Mouse (Mus musculus) left cerebral cortex, postnatal 25 days (tissue): ENCODE data around the gene Tpgs1. TPM values are rescaled to one million over a fixed set of nuclear protein-coding genes. Genes with fewer than 3 reads are reported as not detected.

ENCODE experiments used
- DNase-seq, 2 experiments: peaks; one replicate each; pipeline ENCODE4 v3.0.0; 2022; ENCODE audit warnings: low spot score in 2 of 2, mixed read lengths in 1 of 2
- intact Hi-C: fragments of 180-260 bp; cut with DNase I; formaldehyde crosslinking; loops from one replicate; pipeline ENCODE4 v1.15.1; 2025
- total RNA-seq, 2 experiments: library from RNA; stranded (reverse); gene quantifications; 2 replicates each; pipeline ENCODE4 v1.2.3; 2021

Gene Tpgs1
- total RNA-seq, 2 experiments from 2014 or later: 82.0 to 82.8 TPM

DNA sequence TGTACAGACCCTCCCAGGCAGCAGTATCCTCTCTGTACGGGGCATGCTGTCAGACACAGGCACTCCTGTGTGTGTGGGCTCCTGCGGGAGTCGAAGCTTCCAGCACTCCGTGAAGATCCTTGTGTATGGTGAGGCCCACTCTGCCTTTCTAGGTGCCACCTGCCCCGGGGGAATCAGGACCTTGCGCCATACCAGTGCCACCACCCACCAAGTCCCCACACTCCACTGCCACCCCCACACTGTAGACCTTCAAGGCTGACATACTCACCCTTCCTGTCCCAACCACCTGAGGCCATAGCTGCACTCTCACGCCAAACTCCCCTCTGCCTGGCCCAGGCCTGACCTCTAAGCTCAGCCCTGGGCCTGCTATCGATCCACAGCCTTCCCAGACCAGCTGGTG, 4.1 kb upstream of the Tpgs1 start:
- intact Hi-C loops: no loop called here
- DNase-seq: no peak

GRCm38 (mm10) chr10:79666493-79666892, 2.7 kb upstream of the Tpgs1 start:
- intact Hi-C loops: no loop called here
- no peak for DNase-seq

DNA sequence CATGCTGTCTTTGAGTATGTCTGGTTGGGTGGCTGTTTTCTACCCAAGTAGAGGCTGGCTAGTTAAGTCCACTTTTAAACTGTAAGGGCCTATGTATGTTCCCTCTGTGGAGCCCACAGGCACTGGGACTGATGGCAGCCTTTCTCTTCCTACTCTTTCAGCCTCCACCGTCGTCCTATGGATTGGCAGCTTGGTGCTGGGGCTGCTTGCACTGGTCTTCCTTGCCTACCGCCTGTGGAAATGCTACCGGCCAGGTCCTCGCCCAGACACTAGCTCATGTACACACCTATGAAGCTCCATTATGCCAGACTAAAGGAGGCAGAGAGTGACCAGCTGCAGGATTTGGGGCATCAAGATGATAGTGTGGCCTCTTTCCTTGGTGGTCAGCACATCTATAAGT, 1.1 kb upstream of the Tpgs1 start:
- intact Hi-C loops: no loop called here
- DNase-seq: no peak

DNA sequence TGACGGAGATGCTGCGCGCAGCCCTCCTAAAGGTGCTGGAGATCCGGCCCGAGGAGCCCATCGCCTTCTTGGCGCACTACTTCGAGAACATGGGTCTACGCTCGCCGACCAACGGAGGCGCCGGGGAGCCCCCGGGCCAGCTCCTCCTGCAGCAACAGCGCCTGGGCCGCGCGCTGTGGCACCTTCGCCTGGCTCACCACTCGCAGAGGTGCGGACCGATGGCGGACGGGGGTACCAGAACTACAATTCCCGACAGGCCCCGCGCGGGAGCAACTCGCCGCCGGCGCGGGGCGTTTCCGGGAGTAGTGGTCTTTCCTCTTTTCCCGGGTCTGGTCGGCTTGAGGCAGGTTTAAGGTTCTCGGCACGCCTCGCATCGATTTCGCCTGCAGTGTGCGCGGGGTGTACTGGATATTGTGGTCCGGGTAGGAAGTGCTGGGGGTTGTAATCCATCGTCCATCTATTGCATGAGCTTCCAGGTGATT, 448 bp downstream of the Tpgs1 start:
- DNase-seq: peak; percentile 82 to 84
- intact Hi-C loops: loop anchor here (1.0 kb wide), 2 partner anchors 12 to 72 kb away; no protein-coding TSS in a partner anchor

- intact Hi-C loops: no loop called here
- no peak for DNase-seq
Measured at GRCm38 (mm10) chr10:79670071-79670888, 1.1 kb downstream of the Tpgs1 start.

- no peak for DNase-seq
- intact Hi-C loops: no loop called here
Measured at GRCm38 (mm10) chr10:79671396-79672087, 2.4 kb downstream of the Tpgs1 start.

DNA sequence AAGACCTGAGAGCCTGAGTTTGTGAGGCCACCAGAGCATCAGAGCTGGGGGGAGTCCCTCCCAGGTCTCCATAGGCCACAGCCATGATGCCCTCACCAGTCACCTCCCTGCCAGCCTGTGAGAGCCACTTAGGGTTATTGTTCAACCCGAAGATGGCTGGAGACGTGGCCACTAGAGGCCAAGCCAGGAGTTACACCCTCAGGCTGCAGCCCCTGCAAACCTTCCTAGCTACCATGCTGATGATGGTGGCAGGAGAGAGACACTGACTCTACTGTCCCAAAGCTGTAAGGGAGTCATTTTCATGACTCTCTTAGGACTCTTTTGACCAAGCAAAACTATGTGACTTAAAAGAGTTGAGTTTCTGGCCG, 2.9 kb downstream of the Tpgs1 start:
- DNase-seq: no peak
- intact Hi-C loops: no loop called here

- no peak for DNase-seq
- intact Hi-C loops: no loop called here
Measured at GRCm38 (mm10) chr10:79673054-79673453, 3.9 kb downstream of the Tpgs1 start.

GRCm38 (mm10) chr10:79675346-79676035, 6.3 kb downstream of the Tpgs1 start:
- intact Hi-C loops: no loop called here
- DNase-seq: no peak

DNA sequence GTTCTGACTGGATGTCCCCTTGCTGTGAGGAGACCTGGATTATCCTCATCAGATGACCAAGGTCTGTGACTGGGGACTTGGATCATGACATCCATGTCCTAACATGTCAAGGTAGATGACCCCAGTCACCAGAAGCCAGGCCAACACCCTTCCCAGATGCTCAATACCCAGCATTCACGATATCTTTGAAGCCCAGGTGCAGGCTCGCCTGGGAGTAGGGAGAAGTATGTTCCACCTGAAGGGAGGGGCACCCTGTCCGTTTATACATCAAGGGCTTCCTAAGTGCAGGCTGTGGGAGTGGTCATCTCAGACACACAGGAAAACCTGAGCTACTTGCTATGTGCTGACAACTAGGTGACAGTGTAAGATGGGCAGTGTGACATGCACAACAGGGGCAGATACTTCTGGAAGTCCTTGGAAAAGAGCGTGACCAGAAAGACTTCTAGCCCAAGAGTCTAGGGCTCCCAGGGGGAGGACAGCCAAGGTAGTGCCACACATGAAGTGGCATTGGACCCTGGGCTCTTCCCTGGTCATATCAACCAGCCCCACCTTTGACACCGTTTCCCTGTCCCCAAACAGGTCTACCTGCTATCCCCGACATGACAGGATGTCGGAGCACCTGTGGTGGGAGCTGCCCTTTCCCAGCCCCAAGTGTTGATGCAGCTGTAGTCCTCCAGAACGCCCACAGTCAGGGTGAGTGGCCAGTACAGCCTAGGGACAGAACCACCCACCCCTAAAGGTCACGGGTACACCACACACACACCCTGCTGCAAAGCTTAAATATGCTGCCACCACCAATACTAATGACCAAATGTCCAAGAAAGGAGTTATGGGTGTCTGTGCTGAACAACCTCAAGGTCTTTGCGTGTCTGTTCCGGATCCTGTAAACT, 11.7 kb downstream of the Tpgs1 start:
- intact Hi-C loops: loop anchor here (1.0 to 10.0 kb wide), 2 partner anchors 12 to 1874 kb away; partner anchors contain the start of genes Aes and Tpgs1

DNA sequence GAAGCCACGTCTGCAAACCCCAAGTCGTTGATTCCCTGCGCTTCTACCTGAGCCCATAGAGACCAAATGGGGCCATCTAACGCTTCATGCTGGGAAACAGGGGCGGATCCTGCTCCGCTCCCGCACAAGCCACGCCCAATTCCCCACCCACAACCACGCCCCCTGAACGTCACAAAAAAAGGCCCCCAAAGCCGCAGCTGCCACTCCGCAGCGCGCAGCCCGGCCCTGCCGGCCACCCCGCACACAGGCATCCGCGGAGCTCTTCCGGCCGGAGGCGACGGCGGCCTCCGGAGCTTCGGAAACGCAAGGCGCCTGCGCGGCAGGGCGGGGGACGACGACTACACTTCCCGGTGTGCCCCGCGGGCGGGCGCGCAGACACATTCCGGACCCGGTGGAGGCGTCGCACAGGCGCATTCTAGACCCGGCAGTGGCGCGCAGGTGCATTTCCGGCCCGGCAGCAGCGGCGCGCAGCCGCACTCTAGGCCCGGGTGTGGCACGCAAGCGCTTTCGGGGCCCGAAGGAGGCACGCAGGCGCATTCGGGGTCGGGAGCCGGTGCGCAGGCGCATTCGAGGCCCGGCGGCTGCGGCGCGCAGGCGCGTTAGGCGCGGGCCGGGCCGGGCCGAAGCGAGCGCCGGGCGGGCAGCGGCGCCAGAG, 12.5 kb downstream of the Tpgs1 start, which contains the start of gene Cdc34:
TSS of gene Cdc34 (plus strand) at position 605 of the 655 bp plus-strand sequence.
- peak; percentile 100 for DNase-seq
- intact Hi-C loops: loop anchor here (1.0 to 10.0 kb wide), 2 partner anchors 12 to 1873 kb away; partner anchors contain the start of genes Aes and Tpgs1

More for the DNA sequence above, 11.7 kb downstream of the Tpgs1 start:
- no peak for DNase-seq

DNA sequence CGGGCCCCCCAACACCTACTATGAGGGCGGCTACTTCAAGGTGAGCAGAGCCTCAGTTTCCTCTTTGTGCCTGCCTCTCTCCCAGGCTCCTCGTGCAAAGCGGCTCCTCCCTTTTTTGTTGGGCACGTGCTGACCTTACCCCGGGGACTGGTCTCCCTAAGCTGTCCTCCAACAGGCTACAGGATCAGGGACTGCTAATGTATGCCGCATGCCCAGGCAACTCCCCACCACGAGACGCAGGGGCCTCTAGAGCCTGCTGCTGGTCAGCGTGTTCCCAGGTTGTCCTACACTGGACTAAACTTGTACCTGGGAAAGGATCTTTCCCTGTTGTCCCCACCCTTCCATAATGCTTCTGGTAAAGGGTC, 13.4 kb downstream of the Tpgs1 start:
- no peak for DNase-seq
- intact Hi-C loops: loop anchor here (10.0 kb wide), 1 partner anchor 1872 kb away; the partner anchor contains the start of gene Aes

GRCm38 (mm10) chr10:79682916-79683582, 13.9 kb downstream of the Tpgs1 start:
- peak; percentile 54 to 57 for DNase-seq
- intact Hi-C loops: loop anchor here (10.0 kb wide), 1 partner anchor 1872 kb away; the partner anchor contains the start of gene Aes

- intact Hi-C loops: loop anchor here (10.0 kb wide), 1 partner anchor 1871 kb away; the partner anchor contains the start of gene Aes
- no peak for DNase-seq
Measured at GRCm38 (mm10) chr10:79683726-79684640, 14.8 kb downstream of the Tpgs1 start.

DNA sequence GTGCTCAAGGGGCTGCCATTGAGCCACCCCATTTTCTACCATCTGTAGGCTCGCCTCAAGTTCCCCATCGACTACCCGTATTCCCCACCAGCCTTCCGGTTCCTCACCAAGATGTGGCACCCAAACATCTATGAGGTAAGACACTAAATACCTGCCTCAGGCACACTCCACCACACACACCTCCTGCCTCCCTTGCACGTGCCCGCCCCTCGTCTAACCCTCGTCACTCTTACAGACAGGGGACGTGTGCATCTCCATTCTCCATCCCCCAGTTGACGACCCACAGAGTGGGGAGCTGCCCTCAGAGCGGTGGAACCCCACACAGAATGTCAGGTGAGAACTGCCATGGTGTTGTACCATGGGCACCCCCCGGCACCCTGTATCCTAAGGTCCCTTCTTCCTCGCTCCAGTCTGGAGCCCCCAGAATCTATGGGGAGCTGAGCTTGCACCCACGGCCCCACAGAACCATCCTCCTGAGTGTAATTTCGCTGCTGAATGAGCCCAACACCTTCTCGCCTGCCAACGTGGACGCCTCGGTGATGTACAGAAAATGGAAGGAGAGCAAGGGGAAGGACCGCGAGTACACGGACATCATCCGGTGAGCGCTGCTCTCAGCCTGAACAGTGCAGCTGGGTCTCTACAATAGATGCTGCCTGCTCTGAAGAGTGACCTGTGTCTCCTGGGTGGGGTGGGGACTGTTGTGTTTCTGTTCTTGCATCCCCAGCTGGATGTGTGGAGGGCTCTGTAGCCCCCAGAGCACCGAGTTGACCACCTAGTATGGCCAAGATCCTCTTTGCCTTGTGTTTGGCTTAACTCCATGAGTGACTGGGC, 15.8 kb downstream of the Tpgs1 start:
- DNase-seq: no peak
- intact Hi-C loops: loop anchor here (10.0 kb wide), 1 partner anchor 1870 kb away; the partner anchor contains the start of gene Aes

DNA sequence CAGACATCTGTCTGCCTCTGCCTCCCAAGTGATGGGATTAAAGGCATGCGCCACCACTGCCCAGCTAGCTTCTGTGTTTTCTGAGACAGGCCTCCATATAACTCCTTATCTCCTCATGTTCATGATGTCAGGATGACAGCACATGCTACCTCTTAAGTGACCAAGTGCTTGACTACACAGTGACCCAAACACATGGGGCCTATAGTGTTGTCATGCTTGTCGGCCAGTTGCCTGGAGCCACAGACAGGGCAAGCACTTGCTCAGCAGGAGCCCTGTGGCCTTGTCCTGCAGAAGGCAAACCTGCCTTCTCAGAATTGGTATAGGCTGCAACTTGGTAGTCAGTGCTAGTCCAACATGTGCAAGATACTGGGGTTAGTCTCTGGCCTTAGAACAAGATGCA, 17.1 kb downstream of the Tpgs1 start:
- intact Hi-C loops: loop anchor here (10.0 kb wide), 1 partner anchor 1869 kb away; the partner anchor contains the start of gene Aes
- DNase-seq: no peak
